Mouse (Mus musculus): ENCODE results near the gene Ift80. TPM values are rescaled to one million over a fixed set of nuclear protein-coding genes. Genes with fewer than 3 reads are reported as not detected.

The Ift80 gene
- 9.9 and 16.5 TPM in 2 replicates for total RNA-seq (2012; rRNA removed)

DNA sequence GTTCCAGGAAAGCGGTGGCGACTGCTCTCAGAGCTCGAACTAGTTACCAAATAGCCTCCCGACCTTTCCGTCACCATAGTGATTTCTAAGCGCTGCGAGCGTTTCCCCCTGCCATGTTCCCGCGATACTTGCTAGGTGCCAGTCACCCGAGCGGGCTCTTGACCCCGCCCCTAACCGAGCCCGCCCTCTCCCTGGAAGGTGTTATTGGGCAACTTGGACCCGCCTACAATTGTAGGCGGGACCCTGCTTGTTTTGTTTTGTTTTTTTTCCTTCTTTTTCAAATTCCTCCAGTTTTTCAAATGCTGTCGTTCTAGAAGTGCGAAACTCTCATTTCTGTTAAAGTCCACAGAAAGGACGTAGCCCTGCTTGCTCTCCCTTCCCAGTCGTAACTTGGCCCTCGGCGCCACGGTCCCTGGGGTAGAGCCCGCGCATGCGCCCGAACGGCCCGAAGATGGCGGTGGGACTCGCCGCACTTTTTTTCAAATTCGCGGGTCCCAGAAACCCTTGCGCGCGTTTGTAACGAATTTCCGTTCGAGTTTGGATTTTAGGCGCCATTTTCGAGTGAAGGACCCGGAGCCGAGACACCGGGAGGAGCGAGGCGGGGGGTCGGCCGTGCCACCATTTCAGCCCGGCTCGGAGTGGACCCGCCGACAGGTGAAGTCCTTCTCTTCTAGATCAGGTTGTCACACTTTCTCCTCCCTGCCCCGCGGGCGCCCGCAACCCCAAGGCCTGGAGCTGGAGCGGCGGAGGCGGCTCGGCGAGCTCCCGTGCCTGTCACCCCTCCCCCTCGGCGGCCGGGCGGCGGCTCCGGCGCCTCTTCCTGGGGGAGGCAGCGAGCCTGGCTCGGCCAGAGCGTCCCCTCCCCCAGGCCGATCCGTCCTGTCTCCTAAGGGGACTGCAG is at the start of gene Ift80, which contains the start of gene Smc4:
Gene Ift80, minus strand, starts transcription at position 134 of the 901 bp plus-strand sequence.
Gene Smc4, plus strand, starts transcription at position 302 of the 901 bp plus-strand sequence.
- H3K4me3 ChIP-seq (ENCODE audit: insufficient read depth in 1 of 2, low read depth in 1 of 2, low read length in 2 of 2, poor library complexity in 1 of 2, severe bottlenecking in 1 of 2): peak within 1 kb of the TSS; percentile 97
- peak; percentile 97 for DNase-seq (ENCODE audit: low read depth, low spot score)
- peak within 1 kb of the TSS; percentile 99 for H3K9ac ChIP-seq (ENCODE audit: insufficient read depth, low read depth, low read length, poor library complexity, severe bottlenecking)
- H3K9me3 ChIP-seq (ENCODE audit: control insufficient read depth, insufficient read depth, low read depth, low read length): no peaks in the 10 kb centered on the region
- in situ Hi-C loops (cut with MboI; ENCODE audit: low sequenced_read_pairs in 2 of 2, unreplicated experiment in 2 of 2): no loop called here
- TF ChIP-seq ZNF384 (IDR thresholded peaks at IDR 0.05; ENCODE audit: low read depth, low read length) (peak; percentile 95), CHD2 (IDR thresholded peaks at IDR 0.05; ENCODE audit: low read depth, low read length) (peak; percentile 86), ZC3H11A (IDR thresholded peaks at IDR 0.05; ENCODE audit: borderline replicate concordance, low read depth, low read length) (no peak), MAFK (IDR thresholded peaks at IDR 0.05; ENCODE audit: insufficient read depth, low read depth, low read length) (no peak), HCFC1 (IDR thresholded peaks at IDR 0.05; ENCODE audit: borderline replicate concordance, insufficient read depth, low read length) (no peak; the same call in 1 of the 2 replicates)
- H3K4me1 ChIP-seq (ENCODE audit: control insufficient read depth in 2 of 2, insufficient read depth in 2 of 2, low read length in 2 of 2, poor library complexity in 1 of 2): 0 out of 4 replicates have a peak, but pooled peaks cover 0 to 2% of the 10 kb centered on the region in 2 experiments
- H3K27ac ChIP-seq (ENCODE audit: insufficient read depth, low read depth, low read length, poor library complexity, severe bottlenecking): peak within 1 kb of the TSS; percentile 96
- no peaks in the 10 kb centered on the region; the same call in 1 of the 2 replicates for H3K36me3 ChIP-seq (ENCODE audit: control insufficient read depth, insufficient read depth, low read length, poor library complexity, severe bottlenecking)

DNA sequence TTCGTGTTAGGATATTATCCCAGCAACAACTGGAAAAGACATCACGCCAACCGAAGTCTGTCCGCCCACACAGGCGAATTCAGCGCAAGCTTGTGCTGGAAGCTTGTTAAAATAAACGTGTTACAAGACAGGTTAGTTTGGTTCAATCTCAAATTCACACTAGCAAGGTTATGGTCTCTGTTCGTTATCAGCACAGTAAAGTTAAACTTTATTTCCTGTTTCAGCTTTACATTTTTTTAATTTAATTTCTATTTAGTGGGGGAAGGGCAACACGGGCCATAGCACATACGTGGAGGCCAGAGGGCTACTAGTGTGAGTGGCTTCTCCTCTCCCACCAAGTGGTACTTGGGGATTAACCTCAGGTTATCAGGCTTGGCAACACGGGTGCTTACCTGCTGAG is 47.5 kb upstream of the Ift80 start:
- H3K27ac ChIP-seq (ENCODE audit: insufficient read depth, low read depth, low read length, poor library complexity, severe bottlenecking): no peak overlapping the region
- H3K4me1 ChIP-seq (ENCODE audit: control insufficient read depth in 2 of 2, insufficient read depth in 2 of 2, low read length in 2 of 2, poor library complexity in 1 of 2): peaks cover 0 to 3% of the 10 kb centered on the region in 2 experiments; a peak in 1 of 4 replicates
- in situ Hi-C loops (cut with MboI; ENCODE audit: low sequenced_read_pairs in 2 of 2, unreplicated experiment in 2 of 2): no loop called here
- no peaks in the 10 kb centered on the region for H3K36me3 ChIP-seq (ENCODE audit: control insufficient read depth, insufficient read depth, low read length, poor library complexity, severe bottlenecking)
- peak overlapping the region in 1 of 2 experiments; percentile 28; a peak in 1 of 4 replicates for H3K4me3 ChIP-seq (ENCODE audit: insufficient read depth in 1 of 2, low read depth in 1 of 2, low read length in 2 of 2, poor library complexity in 1 of 2, severe bottlenecking in 1 of 2)
- H3K9ac ChIP-seq (ENCODE audit: insufficient read depth, low read depth, low read length, poor library complexity, severe bottlenecking): no peak overlapping the region
- TF ChIP-seq ZNF384 (IDR thresholded peaks at IDR 0.05; ENCODE audit: low read depth, low read length) (no peak), ZC3H11A (IDR thresholded peaks at IDR 0.05; ENCODE audit: borderline replicate concordance, low read depth, low read length) (no peak), MAFK (IDR thresholded peaks at IDR 0.05; ENCODE audit: insufficient read depth, low read depth, low read length) (no peak), CHD2 (IDR thresholded peaks at IDR 0.05; ENCODE audit: low read depth, low read length) (no peak), HCFC1 (IDR thresholded peaks at IDR 0.05; ENCODE audit: borderline replicate concordance, insufficient read depth, low read length) (no peak)
- no peak for DNase-seq (ENCODE audit: low read depth, low spot score)
- no peaks in the 10 kb centered on the region for H3K9me3 ChIP-seq (ENCODE audit: control insufficient read depth, insufficient read depth, low read depth, low read length)

DNA sequence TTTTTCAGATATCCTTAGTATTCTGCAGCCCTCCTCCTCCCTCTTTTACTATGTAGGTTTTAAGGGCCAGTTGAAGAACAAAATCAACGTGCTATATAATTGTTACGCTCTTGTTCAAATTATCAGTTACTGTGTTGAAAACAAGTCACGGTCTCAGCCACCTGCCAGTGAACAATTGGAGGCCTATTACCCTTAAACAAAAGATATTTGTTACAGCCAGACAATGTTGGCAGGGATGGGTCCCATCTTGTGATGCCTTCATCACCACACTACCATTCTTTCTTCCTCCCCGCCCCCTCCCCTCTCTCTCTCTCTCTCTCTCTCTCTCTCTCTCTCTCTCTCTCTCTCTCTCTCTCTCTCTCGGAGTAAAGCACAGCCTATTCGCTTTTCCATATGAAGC is 44.6 kb upstream of the Ift80 start:
- H3K4me1 ChIP-seq (ENCODE audit: control insufficient read depth in 2 of 2, insufficient read depth in 2 of 2, low read length in 2 of 2, poor library complexity in 1 of 2): peaks cover 4 to 10% of the 10 kb centered on the region in 2 experiments; a peak in 2 of 4 replicates

DNA sequence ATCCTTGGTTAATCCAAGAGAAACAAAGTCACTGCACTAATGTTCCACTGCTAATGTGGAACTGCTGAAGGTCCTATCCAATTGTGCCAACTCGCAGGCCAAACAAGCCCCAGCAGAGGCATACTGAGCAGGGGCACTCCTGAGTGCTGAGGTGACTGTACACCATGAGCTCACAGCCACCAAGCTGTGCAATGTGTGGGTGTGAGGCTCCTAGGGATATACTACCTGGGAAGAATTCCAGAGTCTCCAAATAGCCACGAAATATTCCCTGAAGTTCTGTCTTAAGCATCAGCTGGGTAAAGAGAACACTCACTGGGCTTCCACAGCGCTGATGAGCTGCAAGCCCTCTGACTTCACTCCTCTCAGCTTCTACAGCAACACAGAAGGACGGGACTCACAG is 43.3 kb upstream of the Ift80 start:
- Histone ChIP-seq H3K9ac (ENCODE audit: insufficient read depth, low read depth, low read length, poor library complexity, severe bottlenecking) (no peak overlapping the region), H3K9me3 (ENCODE audit: control insufficient read depth, insufficient read depth, low read depth, low read length) (no peaks in the 10 kb centered on the region), H3K4me3 (ENCODE audit: insufficient read depth in 1 of 2, low read depth in 1 of 2, low read length in 2 of 2, poor library complexity in 1 of 2, severe bottlenecking in 1 of 2) (no peak overlapping the region), H3K4me1 (ENCODE audit: control insufficient read depth in 2 of 2, insufficient read depth in 2 of 2, low read length in 2 of 2, poor library complexity in 1 of 2) (peaks cover 4 to 10% of the 10 kb centered on the region in 2 experiments; a peak in 2 of 4 replicates), H3K27ac (ENCODE audit: insufficient read depth, low read depth, low read length, poor library complexity, severe bottlenecking) (no peak overlapping the region), H3K36me3 (ENCODE audit: control insufficient read depth, insufficient read depth, low read length, poor library complexity, severe bottlenecking) (peaks cover 5% of the 10 kb centered on the region)
- TF ChIP-seq ZC3H11A (IDR thresholded peaks at IDR 0.05; ENCODE audit: borderline replicate concordance, low read depth, low read length) (no peak), ZNF384 (IDR thresholded peaks at IDR 0.05; ENCODE audit: low read depth, low read length) (no peak), MAFK (IDR thresholded peaks at IDR 0.05; ENCODE audit: insufficient read depth, low read depth, low read length) (no peak)
- in situ Hi-C loops (cut with MboI; ENCODE audit: low sequenced_read_pairs in 2 of 2, unreplicated experiment in 2 of 2): loop anchor here in 1 of 2 experiments (25.0 kb wide), 1 partner anchor 690 kb away; no protein-coding TSS in a partner anchor
- DNase-seq (ENCODE audit: low read depth, low spot score): no peak

More for the DNA sequence above, 44.6 kb upstream of the Ift80 start:
- no peak overlapping the region for H3K27ac ChIP-seq (ENCODE audit: insufficient read depth, low read depth, low read length, poor library complexity, severe bottlenecking)
- H3K9ac ChIP-seq (ENCODE audit: insufficient read depth, low read depth, low read length, poor library complexity, severe bottlenecking): no peak overlapping the region
- H3K9me3 ChIP-seq (ENCODE audit: control insufficient read depth, insufficient read depth, low read depth, low read length): no peaks in the 10 kb centered on the region
- DNase-seq (ENCODE audit: low read depth, low spot score): no peak
- TF ChIP-seq CHD2 (IDR thresholded peaks at IDR 0.05; ENCODE audit: low read depth, low read length) (no peak), ZNF384 (IDR thresholded peaks at IDR 0.05; ENCODE audit: low read depth, low read length) (no peak)
- in situ Hi-C loops (cut with MboI; ENCODE audit: low sequenced_read_pairs in 2 of 2, unreplicated experiment in 2 of 2): loop anchor here in 1 of 2 experiments (25.0 kb wide), 1 partner anchor 688 kb away; no protein-coding TSS in a partner anchor
- no peaks in the 10 kb centered on the region for H3K36me3 ChIP-seq (ENCODE audit: control insufficient read depth, insufficient read depth, low read length, poor library complexity, severe bottlenecking)
- no peak overlapping the region for H3K4me3 ChIP-seq (ENCODE audit: insufficient read depth in 1 of 2, low read depth in 1 of 2, low read length in 2 of 2, poor library complexity in 1 of 2, severe bottlenecking in 1 of 2)

Measured in ES-E14 (cell line).